Mouse (Mus musculus): ENCODE results near the gene Gm3371.
"Not testable (repeated sequence)": the region's sequence is repeated elsewhere in the genome, so short reads cannot be mapped to it uniquely, and the experiment has no call there.

The Gm3371 gene

DNA sequence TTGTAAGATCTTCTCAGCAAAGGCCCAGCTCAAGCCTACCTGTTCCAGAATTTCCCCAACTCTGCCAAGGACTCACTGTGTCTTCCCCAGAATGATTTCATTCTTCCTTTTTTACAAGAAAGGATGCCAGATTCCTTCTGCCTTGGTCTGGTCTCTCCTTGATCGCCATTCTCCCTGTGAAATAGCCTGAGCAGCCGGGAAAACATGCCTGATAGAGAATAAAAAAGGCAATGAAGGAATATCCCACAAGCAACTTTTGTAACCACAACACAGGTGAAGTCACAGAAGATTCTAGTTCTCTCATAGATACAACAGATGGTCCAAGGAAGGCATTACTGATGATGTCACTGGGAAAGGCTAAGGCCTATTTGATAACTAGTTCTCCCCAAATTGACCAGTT is at the start of gene Gm3371:
Gene Gm3371 (minus strand): TSS at position 101 of the 400 bp plus-strand sequence.
- DNase-seq (ENCODE audit: low spot score) = not testable (repeated sequence)

- not testable (repeated sequence) for DNase-seq (ENCODE audit: low spot score)
These were observed 22.8 kb upstream of the Gm3371 start, which contains the start of gene Gm8232 for GRCm38 (mm10) chr14:44433335-44433734. TSS of gene Gm8232 (plus strand) at chr14:44433635.

DNA sequence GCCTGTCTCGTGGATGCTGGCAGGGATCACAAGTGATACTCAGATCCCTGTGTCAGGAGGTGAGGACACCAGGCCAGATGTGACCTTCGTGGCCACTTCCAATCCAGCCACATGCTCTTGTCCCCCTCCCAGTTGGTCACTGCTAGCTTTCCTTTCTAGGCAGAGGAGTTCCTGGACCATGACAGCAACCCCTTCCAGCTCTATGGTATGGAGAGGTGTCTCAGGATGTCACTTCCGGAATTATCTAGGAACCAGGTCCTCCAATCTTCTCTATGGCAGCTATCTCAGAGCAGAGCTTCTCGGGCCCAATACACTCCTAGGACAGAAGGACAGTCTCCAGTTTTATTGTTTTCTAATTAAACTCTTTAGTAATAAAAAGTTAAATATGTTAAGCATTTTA is 26.3 kb downstream of the Gm3371 start:
- not testable (repeated sequence) for DNase-seq (ENCODE audit: low spot score)

- DNase-seq (ENCODE audit: low spot score) = not testable (repeated sequence)
These were observed 45.4 kb downstream of the Gm3371 start, which contains the start of gene Gm8229 for GRCm38 (mm10) chr14:44365057-44365456. TSS of gene Gm8229 (plus strand) at chr14:44365357.

DNA sequence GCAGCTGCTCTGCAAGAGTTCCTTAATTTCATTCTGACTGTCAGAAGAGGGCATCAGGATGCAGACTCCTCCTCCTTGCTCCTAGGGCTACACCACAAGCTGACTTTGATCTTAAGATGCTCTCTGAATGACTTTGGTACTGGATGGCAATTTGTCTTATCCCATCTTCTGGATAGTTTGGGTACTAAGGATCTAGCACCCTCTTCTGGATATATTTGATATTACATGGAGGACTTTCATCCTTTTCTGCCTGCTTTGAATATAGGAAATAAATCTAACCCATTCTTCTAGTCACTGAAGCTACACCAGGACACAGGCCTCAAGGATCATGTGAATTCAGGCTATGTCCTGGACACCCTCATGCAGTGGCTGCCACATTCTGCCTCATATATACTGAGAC is 48.2 kb downstream of the Gm3371 start:
- DNase-seq (ENCODE audit: low spot score) = not testable (repeated sequence)

DNA sequence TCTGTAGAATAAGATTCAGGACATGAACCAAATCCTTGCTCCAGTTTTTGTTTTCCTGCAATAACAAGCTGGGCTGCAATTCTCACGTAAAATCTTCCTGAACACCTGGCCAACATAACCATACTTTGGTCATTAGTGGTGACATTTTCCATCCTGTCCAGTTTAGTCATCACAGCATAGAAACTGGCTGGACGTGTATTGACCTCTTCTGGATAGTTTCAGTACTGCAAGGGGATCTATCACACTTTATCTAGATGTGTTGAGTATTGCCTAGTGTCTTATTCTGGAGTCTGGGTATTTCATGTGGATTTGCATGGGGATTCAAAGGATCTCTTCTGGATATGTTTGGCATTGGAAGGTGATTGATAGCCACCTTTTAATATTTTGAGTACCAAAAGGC is 49.1 kb downstream of the Gm3371 start:
- DNase-seq (ENCODE audit: low spot score) = not testable (repeated sequence)

Data from spleen, adult 12 weeks (tissue).